In the genomic region with DNA sequence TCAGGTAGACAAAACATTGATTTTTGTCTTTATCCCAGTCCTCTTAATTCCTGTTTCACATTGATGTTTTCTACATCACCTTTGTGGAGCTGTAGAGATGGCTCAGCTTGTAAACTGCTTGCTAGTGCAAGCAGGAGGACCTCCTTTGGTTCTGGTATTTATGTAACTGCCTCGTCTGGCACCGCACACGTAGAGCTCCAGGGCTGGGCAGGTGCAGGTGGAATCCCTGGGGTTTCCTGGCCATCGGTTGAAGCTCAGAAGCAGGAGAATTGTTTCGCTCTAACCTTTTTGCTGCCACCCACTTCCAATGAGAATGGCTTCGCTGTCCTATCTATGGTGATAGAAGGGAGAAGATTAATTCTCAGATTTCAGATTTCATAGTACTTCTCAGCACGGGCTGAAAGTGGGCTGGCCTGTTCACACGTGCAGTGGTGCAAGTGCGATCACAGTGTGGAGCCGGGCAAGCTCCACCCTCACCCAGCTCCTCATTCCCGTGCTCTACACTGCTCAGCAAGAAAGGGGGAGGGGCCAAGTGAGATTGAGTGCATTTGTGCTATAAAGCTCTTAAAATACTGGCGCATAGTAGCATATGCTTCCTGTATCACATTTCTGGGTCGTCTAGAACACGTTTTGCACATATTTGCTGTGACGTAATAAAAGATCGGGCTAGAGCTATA, we compare ENCODE assay signal across 14 mouse cellular contexts. TPM values are rescaled to one million over a fixed set of nuclear protein-coding genes. Genes with fewer than 3 reads are reported as not detected.
A peak's percentile ranks its signal among the peaks of the same experiment; 100 is the strongest.
DNase-seq lines count a peak whose midpoint lies in the region; ATAC-seq and TF ChIP-seq lines count a peak whose summit lies in the region.
"Had no signal": no experiment of that assay in that cellular context is flagged by ENCODE, and none has a peak within 500 bp of the region (broad histone marks: within the 10 kb centered on the region; RNA-seq: fewer than 3 reads in every experiment).

No protein-coding gene starts in this region.

- 93% methylated on average over 16 of the region's 16 CpGs for WGBS in embryonic facial prominence, embryonic 10.5 days

- H3K36me3 ChIP-seq in embryonic facial prominence, embryonic 10.5 days (replicated peaks): peaks cover 100% of the 10 kb centered on the region

- no peak overlapping the region for H3K4me3 ChIP-seq in cortical plate, adult 2 months (ENCODE audit: insufficient read depth, low read length)
- no peak overlapping the region for H3K4me3 ChIP-seq in embryonic facial prominence, embryonic 10.5 days
- H3K4me3 ChIP-seq: erythroblast, embryonic 14.5 days; heart, embryonic 15.5 days had no signal

- H3K27me3 ChIP-seq in embryonic facial prominence, embryonic 10.5 days (replicated peaks; ENCODE audit: low read depth, poor library complexity, severe bottlenecking): no peaks in the 10 kb centered on the region
- H3K27me3 ChIP-seq: heart, embryonic 15.5 days had no signal

- TF ChIP-seq POLR2A in cortical plate, adult 2 months (IDR thresholded peaks at IDR 0.05; ENCODE audit: extremely low read depth, insufficient read depth, low read length): no peak

- H3K9me3 ChIP-seq in embryonic facial prominence, embryonic 10.5 days: no peaks in the 10 kb centered on the region
- H3K9me3 ChIP-seq: heart, embryonic 15.5 days had no signal

- H3K4me1 ChIP-seq in cortical plate, adult 2 months (ENCODE audit: control insufficient read depth, insufficient read depth, low read length): peaks cover 4% of the 10 kb centered on the region; the same call in 1 of the 2 replicates
- no peaks in the 10 kb centered on the region for H3K4me1 ChIP-seq in embryonic facial prominence, embryonic 10.5 days
- H3K4me1 ChIP-seq: heart, embryonic 15.5 days had no signal

- H3K27ac ChIP-seq in cortical plate, adult 2 months (ENCODE audit: insufficient read depth, low read length): peak overlapping the region; percentile 19; the same call in 1 of the 2 replicates
- H3K27ac ChIP-seq in embryonic facial prominence, embryonic 10.5 days (replicated peaks): no peak overlapping the region
- H3K27ac ChIP-seq: heart, embryonic 15.5 days; liver, embryonic 14.5 days had no signal

- DNase-seq in frontal cortex, postnatal 14 days (ENCODE audit: low spot score in 2 of 2): no peak
- DNase-seq in lung, adult 18-20 months: peak; percentile 21 to 38
- no peak for DNase-seq in lung, postnatal 14 days
- DNase-seq in cerebellum, adult 11 months: peak; percentile 83
- no peak for DNase-seq in kidney, postnatal 36 days
- no peak for DNase-seq in embryonic facial prominence, embryonic 10.5 days (ENCODE audit: low spot score)
- DNase-seq: embryo, embryonic 11 days; kidney, postnatal 25 days; retina, postnatal 1 day had no signal

- no peak for TF ChIP-seq CTCF in cortical plate, adult 2 months (IDR thresholded peaks at IDR 0.05; ENCODE audit: extremely low read depth, insufficient read depth, low read length)

- ATAC-seq in frontal cortex, adult (ENCODE audit: low TSS enrichment): peak; percentile 75

RNA-seq across cellular contexts. Expression of gene Cspg5, which starts 13.1 kb away (rescaled TPM):
- polyA plus RNA-seq in cortical plate, adult 2 months (2012; rRNA removed): 382 and 388 TPM in 2 replicates
- polyA plus RNA-seq in embryonic facial prominence, embryonic 10.5 days (2016; fragmentation: Nextera tagmentation; extraction: Ambion mirVana): 2.1 and 2.3 TPM in 2 replicates

Comparison
In these comparisons a context has a peak if more than half of its experiments do, and no peak if none do; other contexts are left out.
1. DNase-seq: peak in lung, adult 18-20 months (2 of 2) and cerebellum, adult 11 months (single experiment); none in frontal cortex, postnatal 14 days (0 of 2), lung, postnatal 14 days (single experiment), kidney, postnatal 36 days (0 of 2) and embryonic facial prominence, embryonic 10.5 days (single experiment).
2. RNA of gene Cspg5, which starts 13.1 kb away (polyA plus RNA-seq): 382 to 388 TPM in cortical plate, adult 2 months; 2.1 to 2.3 TPM in embryonic facial prominence, embryonic 10.5 days; every median in the first group is over 100 times any median in the second.